Mouse (Mus musculus) hindbrain, embryonic 11.5 days (tissue): ENCODE measurements around the gene Vax2. TPM values are rescaled to one million over a fixed set of nuclear protein-coding genes. Genes with fewer than 3 reads are reported as not detected.
A peak's percentile ranks its signal among the peaks of the same experiment; 100 is the strongest.

Experiments
- ATAC-seq: fragments of 200-750 bp; cut with Nextera tagmentation; 2 replicates; pipeline ENCODE4 v1.8.0; 2017; ENCODE audit warnings: mild to moderate bottlenecking, moderate TSS enrichment, moderate library complexity; ENCODE audit not compliant: low FRiP score
- DNase-seq: peaks from one replicate; pipeline ENCODE4 v3.0.0-alpha.2; 2015; ENCODE audit warnings: low spot score
- H3K27ac ChIP-seq: fragments of 300-500 bp; sonication (generic); 2 replicates; pipeline ENCODE4 v1.5.1; 2014; ENCODE audit warnings: mild to moderate bottlenecking, low read depth, low read length
- H3K27me3 ChIP-seq: fragments of 300-500 bp; sonication (generic); 2 replicates; pipeline ENCODE4 v1.6.1; 2014; ENCODE audit warnings: mild to moderate bottlenecking, low read length, moderate library complexity, mixed read lengths; ENCODE audit not compliant: control insufficient read depth, insufficient read depth
- H3K36me3 ChIP-seq: fragments of 300-500 bp; sonication (generic); 2 replicates; pipeline ENCODE4 v1.6.1; 2014; ENCODE audit warnings: mild to moderate bottlenecking, low read length, moderate library complexity, mixed read lengths; ENCODE audit not compliant: control insufficient read depth, insufficient read depth
- H3K4me1 ChIP-seq: fragments of 300-500 bp; sonication (generic); replicated peaks from 2 replicates; pipeline ENCODE4 v1.6.1; 2014; ENCODE audit warnings: low read length, mixed read lengths; ENCODE audit not compliant: control insufficient read depth, insufficient read depth
- H3K4me2 ChIP-seq: fragments of 300-500 bp; sonication (generic); replicated peaks from 2 replicates; pipeline ENCODE4 v1.6.1; 2014; ENCODE audit warnings: mild to moderate bottlenecking, low read depth, low read length
- H3K4me3 ChIP-seq: fragments of 300-500 bp; sonication (generic); 2 replicates; pipeline ENCODE4 v1.5.1; 2014; ENCODE audit warnings: low read depth, low read length
- H3K9ac ChIP-seq: fragments of 300-500 bp; sonication (generic); 2 replicates; pipeline ENCODE4 v1.6.1; 2014; ENCODE audit warnings: low read depth, low read length
- H3K9me3 ChIP-seq: fragments of 300-500 bp; sonication (generic); 2 replicates; pipeline ENCODE4 v1.6.1; 2016; ENCODE audit warnings: low read length; ENCODE audit not compliant: control insufficient read depth
- WGBS: fragments of 180-500 bp; shearing (Covaris S2); extraction: QIAGEN DNeasy Blood & Tissue Kit; methylation state at CpG from one replicate; pipeline ENCODE4 v1.1.7; 2014; 5-methylcytosine and 5-hydroxymethylcytosine counted together
- polyA plus RNA-seq: library from polyadenylated mRNA; unstranded; fragments of >200 nt; fragmentation: Nextera tagmentation; extraction: Ambion mirVana; gene quantifications from 2 replicates; pipeline ENCODE4 v1.2.1, GENCODE M21; 2014

Vax2 gene
- polyA plus RNA-seq, 1 experiment from 2014 or later, result 0.23 TPM

GRCm38 (mm10) chr6:83715461-83716196 is 4.6 kb downstream of the Vax2 start:
- ATAC-seq (no peak), DNase-seq (peak; percentile 68)
- Histone ChIP-seq H3K4me1 (peaks cover 7% of the 10 kb centered on the region), H3K4me2 (no peak overlapping the region), H3K9me3 (no peaks in the 10 kb centered on the region), H3K27ac (no peak overlapping the region), H3K4me3 (no peak overlapping the region), H3K36me3 (no peaks in the 10 kb centered on the region), H3K27me3 (peaks cover 86% of the 10 kb centered on the region), H3K9ac (no peak overlapping the region)
- under 1% methylated on average over 30 of the region's 30 CpGs for WGBS

GRCm38 (mm10) chr6:83717026-83717425 is 6.0 kb downstream of the Vax2 start:
- Histone ChIP-seq H3K27ac (no peak overlapping the region), H3K36me3 (no peaks in the 10 kb centered on the region), H3K4me2 (no peak overlapping the region), H3K27me3 (peaks cover 86% of the 10 kb centered on the region), H3K4me1 (0 out of 2 replicates have a peak, but pooled peaks cover 2% of the 10 kb centered on the region), H3K9ac (no peak overlapping the region), H3K4me3 (no peak overlapping the region), H3K9me3 (no peaks in the 10 kb centered on the region)
- ATAC-seq, result no peak
- WGBS, result 0% methylated on average over 8 of the region's 8 CpGs
- DNase-seq, result peak; percentile 56

GRCm38 (mm10) chr6:83722526-83722925 is 11.5 kb downstream of the Vax2 start:
- Histone ChIP-seq H3K4me3 (no peak overlapping the region), H3K9ac (no peak overlapping the region), H3K9me3 (no peaks in the 10 kb centered on the region), H3K27me3 (peaks cover 47% of the 10 kb centered on the region), H3K27ac (no peak overlapping the region), H3K4me2 (no peak overlapping the region), H3K4me1 (no peaks in the 10 kb centered on the region), H3K36me3 (no peaks in the 10 kb centered on the region)
- no peak for ATAC-seq
- 28% methylated on average over 6 of the region's 6 CpGs for WGBS
- no peak for DNase-seq

- no peaks in the 10 kb centered on the region for H3K36me3 ChIP-seq
- DNase-seq (no peak), ATAC-seq (no peak)
- H3K27ac ChIP-seq, result no peak overlapping the region
- H3K9me3 ChIP-seq, result no peaks in the 10 kb centered on the region
- H3K4me2 ChIP-seq, result no peak overlapping the region
- WGBS, result 46% methylated on average over 4 of the region's 4 CpGs
- H3K4me3 ChIP-seq, result no peak overlapping the region
- peaks cover 7% of the 10 kb centered on the region for H3K27me3 ChIP-seq
- H3K9ac ChIP-seq, result no peak overlapping the region
- no peaks in the 10 kb centered on the region for H3K4me1 ChIP-seq
These were observed 16.1 kb downstream of the Vax2 start for GRCm38 (mm10) chr6:83727178-83727577.

- no peak overlapping the region for H3K4me2 ChIP-seq
- ATAC-seq, result no peak
- DNase-seq, result peak; percentile 31
- no peaks in the 10 kb centered on the region for H3K4me1 ChIP-seq
- no peaks in the 10 kb centered on the region for H3K9me3 ChIP-seq
- H3K36me3 ChIP-seq, result no peaks in the 10 kb centered on the region
- H3K27ac ChIP-seq, result no peak overlapping the region
- no peak overlapping the region for H3K9ac ChIP-seq
- no peak overlapping the region for H3K4me3 ChIP-seq
- peaks cover 4% of the 10 kb centered on the region for H3K27me3 ChIP-seq
- WGBS, result 92% methylated on average over 3 of the region's 3 CpGs
These were observed 17.4 kb downstream of the Vax2 start for GRCm38 (mm10) chr6:83728488-83728887.

- 74% methylated on average over 14 of the region's 14 CpGs for WGBS
- Histone ChIP-seq H3K9me3 (no peaks in the 10 kb centered on the region), H3K4me1 (no peaks in the 10 kb centered on the region), H3K27me3 (peaks cover 2% of the 10 kb centered on the region), H3K4me3 (no peak overlapping the region), H3K4me2 (no peak overlapping the region), H3K9ac (no peak overlapping the region), H3K27ac (no peak overlapping the region), H3K36me3 (no peaks in the 10 kb centered on the region)
- ATAC-seq (no peak), DNase-seq (no peak)
These were observed 18.4 kb downstream of the Vax2 start for GRCm38 (mm10) chr6:83729350-83729970.

GRCm38 (mm10) chr6:83731128-83731527 is 20.1 kb downstream of the Vax2 start:
- DNase-seq, result peak; percentile 83
- Histone ChIP-seq H3K27ac (no peak overlapping the region), H3K36me3 (no peaks in the 10 kb centered on the region), H3K4me3 (no peak overlapping the region), H3K9me3 (no peaks in the 10 kb centered on the region), H3K27me3 (no peaks in the 10 kb centered on the region), H3K4me2 (no peak overlapping the region), H3K4me1 (no peaks in the 10 kb centered on the region), H3K9ac (no peak overlapping the region)
- no peak for ATAC-seq
- WGBS, result 31% methylated on average over 5 of the region's 5 CpGs

GRCm38 (mm10) chr6:83737311-83737710 is 26.2 kb downstream of the Vax2 start:
- Histone ChIP-seq H3K27ac (no peak overlapping the region), H3K4me3 (no peak overlapping the region), H3K36me3 (no peaks in the 10 kb centered on the region), H3K4me2 (no peak overlapping the region), H3K27me3 (no peaks in the 10 kb centered on the region), H3K4me1 (no peaks in the 10 kb centered on the region), H3K9me3 (no peaks in the 10 kb centered on the region), H3K9ac (no peak overlapping the region)
- WGBS, result 24% methylated on average over 13 of the region's 13 CpGs
- ATAC-seq (no peak), DNase-seq (no peak)

- Histone ChIP-seq H3K4me3 (no peak overlapping the region), H3K9ac (no peak overlapping the region), H3K4me2 (no peak overlapping the region), H3K27me3 (no peaks in the 10 kb centered on the region), H3K4me1 (no peaks in the 10 kb centered on the region), H3K9me3 (no peaks in the 10 kb centered on the region), H3K27ac (no peak overlapping the region), H3K36me3 (no peaks in the 10 kb centered on the region)
- WGBS, result 85% methylated on average over 6 of the region's 6 CpGs
- DNase-seq, result no peak
- no peak for ATAC-seq
These were observed 27.5 kb downstream of the Vax2 start for GRCm38 (mm10) chr6:83738596-83738995.
